Mouse (Mus musculus): ENCODE measurements around the gene Sh3gl1.

DNA sequence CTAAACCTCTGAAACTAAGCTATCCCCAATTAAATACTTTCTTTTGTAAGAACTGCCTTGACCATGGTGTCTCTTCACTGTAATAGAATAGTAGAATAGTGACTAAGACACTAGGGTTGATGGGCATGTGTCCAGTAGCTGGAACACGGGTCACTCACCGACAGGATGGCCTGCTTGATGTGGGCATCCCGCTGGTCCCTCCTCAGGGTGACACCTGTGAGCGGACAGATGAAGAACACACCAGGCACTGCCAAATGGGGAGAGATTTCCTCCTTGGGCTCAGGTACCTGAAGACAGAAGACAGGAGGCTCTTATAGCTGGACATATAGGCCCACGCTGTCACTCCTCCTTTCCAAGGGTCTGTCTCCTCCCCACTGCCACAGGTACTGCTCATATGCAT, 35.8 kb upstream of the Sh3gl1 start:
- TF ChIP-seq CTCF (IDR thresholded peaks at IDR 0.05; ENCODE audit: borderline replicate concordance, insufficient read depth, low read depth, low read length) (no peak), POLR2A (IDR thresholded peaks at IDR 0.05; ENCODE audit: borderline replicate concordance, insufficient read depth, low read length) (no peak)
